Mouse (Mus musculus) ES-E14 (cell line): Measurements from ENCODE around the gene Ndufs1.

Source experiments
- CHD2 ChIP-seq: IDR thresholded peaks from 2 replicates; pipeline ENCODE4 v1.6.1; 2014; ENCODE audit warnings: mild to moderate bottlenecking, low read depth, low read length, inconsistent platforms
- HCFC1 ChIP-seq: IDR thresholded peaks from 2 replicates; pipeline ENCODE4 v1.6.1; 2012; ENCODE audit warnings: low read length, inconsistent platforms, borderline replicate concordance; ENCODE audit not compliant: insufficient read depth
- MAFK ChIP-seq: IDR thresholded peaks from 2 replicates; pipeline ENCODE4 v1.6.1; 2014; ENCODE audit warnings: mild to moderate bottlenecking, low read depth, low read length, inconsistent platforms; ENCODE audit not compliant: insufficient read depth
- ZC3H11A ChIP-seq: IDR thresholded peaks from 2 replicates; pipeline ENCODE4 v1.6.1; 2012; ENCODE audit warnings: low read depth, mild to moderate bottlenecking, inconsistent platforms, low read length, borderline replicate concordance
- ZNF384 ChIP-seq: IDR thresholded peaks from 2 replicates; pipeline ENCODE4 v1.6.1; 2012; ENCODE audit warnings: low read depth, low read length, inconsistent platforms

GRCm38 (mm10) chr1:63176259-63176603 lies 402 bp downstream of the Ndufs1 start:
- TF ChIP-seq MAFK (no peak), ZC3H11A (no peak), ZNF384 (no peak), HCFC1 (no peak), CHD2 (no peak)
